Mouse (Mus musculus): ENCODE measurements around the gene Rab19.
"Not testable (repeated sequence)": the region's sequence is repeated elsewhere in the genome, so short reads cannot be mapped to it uniquely, and the experiment has no call there.

The Rab19 gene

GRCm38 (mm10) chr6:39430722-39431121 is 49.7 kb downstream of the Rab19 start:
- DNase-seq (ENCODE audit: low read depth, low spot score): no peak

- DNase-seq (ENCODE audit: low read depth, low spot score): no peak
Measured at GRCm38 (mm10) chr6:39433174-39433573, 52.2 kb downstream of the Rab19 start.

- DNase-seq (ENCODE audit: low read depth, low spot score): no peak
Measured at GRCm38 (mm10) chr6:39433701-39434100, 52.7 kb downstream of the Rab19 start.

GRCm38 (mm10) chr6:39434111-39434885 is 53.3 kb downstream of the Rab19 start:
- no peak for DNase-seq (ENCODE audit: low read depth, low spot score)

GRCm38 (mm10) chr6:39434886-39435492 is 54.0 kb downstream of the Rab19 start:
- DNase-seq (ENCODE audit: low read depth, low spot score): no peak

GRCm38 (mm10) chr6:39435875-39436274 is 54.9 kb downstream of the Rab19 start:
- no peak for DNase-seq (ENCODE audit: low read depth, low spot score)

- not testable (repeated sequence) for DNase-seq (ENCODE audit: low read depth, low spot score)
Measured at GRCm38 (mm10) chr6:39437519-39437918, 56.5 kb downstream of the Rab19 start.

All from CD4-positive helper T cell, adult 2 months (primary cell).